Mouse (Mus musculus) limb, embryonic 13.5 days (tissue): ENCODE data around the gene Hmgxb4. TPM values are rescaled to one million over a fixed set of nuclear protein-coding genes. Genes with fewer than 3 reads are reported as not detected.

Experiments used
- ATAC-seq: fragments of 200-750 bp; cut with Nextera tagmentation; 2 replicates; pipeline ENCODE4 v1.8.0; 2017; ENCODE audit warnings: low read depth, moderate number of reproducible peaks, moderate TSS enrichment; ENCODE audit not compliant: low FRiP score
- H3K27ac ChIP-seq: fragments of 300-500 bp; sonication (generic); 2 replicates; pipeline ENCODE4 v1.5.1; 2015; ENCODE audit warnings: inconsistent platforms, mild to moderate bottlenecking, moderate library complexity
- H3K27me3 ChIP-seq: fragments of 300-500 bp; sonication (generic); 2 replicates; pipeline ENCODE4 v1.6.1; 2015; ENCODE audit warnings: mild to moderate bottlenecking, inconsistent platforms
- H3K36me3 ChIP-seq: fragments of 300-500 bp; sonication (generic); 2 replicates; pipeline ENCODE4 v1.6.1; 2015; ENCODE audit warnings: inconsistent platforms, mild to moderate bottlenecking, moderate library complexity
- H3K4me1 ChIP-seq: fragments of 300-500 bp; sonication (generic); 2 replicates; pipeline ENCODE4 v1.6.1; 2015; ENCODE audit warnings: inconsistent platforms
- H3K4me2 ChIP-seq: fragments of 300-500 bp; sonication (generic); replicated peaks from 2 replicates; pipeline ENCODE4 v1.6.1; 2015; ENCODE audit warnings: inconsistent platforms, mild to moderate bottlenecking, moderate library complexity
- H3K4me3 ChIP-seq: fragments of 300-500 bp; sonication (generic); 2 replicates; pipeline ENCODE4 v1.5.1; 2015; ENCODE audit warnings: moderate library complexity, mild to moderate bottlenecking, inconsistent platforms
- H3K9ac ChIP-seq: fragments of 300-500 bp; sonication (generic); 2 replicates; pipeline ENCODE4 v1.6.1; 2015; ENCODE audit warnings: mild to moderate bottlenecking, inconsistent platforms
- H3K9me3 ChIP-seq: fragments of 300-500 bp; sonication (generic); 2 replicates; pipeline ENCODE4 v1.6.1; 2016; ENCODE audit warnings: inconsistent platforms
- WGBS: fragments of 180-500 bp; shearing (Covaris S2); methylation state at CpG from one replicate; pipeline ENCODE4 v1.1.7; 2015; 5-methylcytosine and 5-hydroxymethylcytosine counted together
- polyA plus RNA-seq: library from polyadenylated mRNA; unstranded; fragments of >200 nt; fragmentation: Nextera tagmentation; extraction: Ambion mirVana; gene quantifications from 2 replicates; pipeline ENCODE4 v1.2.1, GENCODE M21; 2015

The Hmgxb4 gene
- polyA plus RNA-seq, 1 experiment from 2014 or later: 48.6 TPM

- no peak overlapping the region for H3K4me3 ChIP-seq
- WGBS: 87% methylated on average over 4 of the region's 4 CpGs
- H3K36me3 ChIP-seq: peaks cover 38% of the 10 kb centered on the region
- no peaks in the 10 kb centered on the region for H3K27me3 ChIP-seq
- no peak overlapping the region for H3K4me2 ChIP-seq
- ATAC-seq: no peak
- H3K9me3 ChIP-seq: no peaks in the 10 kb centered on the region
- H3K27ac ChIP-seq: no peak overlapping the region
- no peaks in the 10 kb centered on the region for H3K4me1 ChIP-seq
- H3K9ac ChIP-seq: no peak overlapping the region
Observed at GRCm38 (mm10) chr8:75053342-75053741, 60.2 kb downstream of the Hmgxb4 start.

- ATAC-seq: no peak
- WGBS: 98% methylated on average over 2 of the region's 2 CpGs
Observed at GRCm38 (mm10) chr8:75055673-75056072, 62.5 kb downstream of the Hmgxb4 start.

GRCm38 (mm10) chr8:75060022-75060421 is 66.9 kb downstream of the Hmgxb4 start:
- H3K9ac ChIP-seq: no peak overlapping the region
- ATAC-seq: no peak
- H3K36me3 ChIP-seq: peaks cover 58% of the 10 kb centered on the region
- no peaks in the 10 kb centered on the region for H3K9me3 ChIP-seq
- H3K4me1 ChIP-seq: no peaks in the 10 kb centered on the region
- WGBS: 73% methylated on average over 6 of the region's 6 CpGs
- no peak overlapping the region for H3K27ac ChIP-seq
- H3K4me2 ChIP-seq: no peak overlapping the region
- H3K4me3 ChIP-seq: no peak overlapping the region
- no peaks in the 10 kb centered on the region for H3K27me3 ChIP-seq

More at GRCm38 (mm10) chr8:75055673-75056072, 62.5 kb downstream of the Hmgxb4 start:
- no peak overlapping the region for H3K4me2 ChIP-seq
- H3K9me3 ChIP-seq: no peaks in the 10 kb centered on the region
- H3K9ac ChIP-seq: no peak overlapping the region
- peaks cover 49% of the 10 kb centered on the region for H3K36me3 ChIP-seq
- no peak overlapping the region for H3K27ac ChIP-seq
- H3K4me3 ChIP-seq: no peak overlapping the region
- no peaks in the 10 kb centered on the region for H3K27me3 ChIP-seq
- no peaks in the 10 kb centered on the region for H3K4me1 ChIP-seq

- Histone ChIP-seq H3K4me2 (no peak overlapping the region), H3K9me3 (no peaks in the 10 kb centered on the region), H3K4me1 (no peaks in the 10 kb centered on the region), H3K9ac (no peak overlapping the region), H3K36me3 (peaks cover 62% of the 10 kb centered on the region), H3K27ac (no peak overlapping the region), H3K4me3 (no peak overlapping the region), H3K27me3 (no peaks in the 10 kb centered on the region)
- 86% methylated on average over 2 of the region's 2 CpGs for WGBS
- no peak for ATAC-seq
Observed at GRCm38 (mm10) chr8:75060815-75061214, 67.7 kb downstream of the Hmgxb4 start.

GRCm38 (mm10) chr8:75063290-75063689 is 70.1 kb downstream of the Hmgxb4 start:
- H3K4me2 ChIP-seq: no peak overlapping the region
- H3K4me1 ChIP-seq: no peaks in the 10 kb centered on the region
- 82% methylated on average over 3 of the region's 3 CpGs for WGBS
- H3K27me3 ChIP-seq: no peaks in the 10 kb centered on the region
- no peaks in the 10 kb centered on the region for H3K9me3 ChIP-seq
- H3K27ac ChIP-seq: no peak overlapping the region
- no peak overlapping the region for H3K9ac ChIP-seq
- H3K4me3 ChIP-seq: no peak overlapping the region
- no peak for ATAC-seq
- H3K36me3 ChIP-seq: peaks cover 62% of the 10 kb centered on the region

GRCm38 (mm10) chr8:75064790-75065189 is 71.6 kb downstream of the Hmgxb4 start:
- peaks cover 50% of the 10 kb centered on the region for H3K36me3 ChIP-seq
- WGBS: 84% methylated on average over 3 of the region's 3 CpGs
- H3K9me3 ChIP-seq: no peaks in the 10 kb centered on the region
- H3K27ac ChIP-seq: no peak overlapping the region
- ATAC-seq: no peak
- H3K9ac ChIP-seq: no peak overlapping the region
- H3K4me3 ChIP-seq: no peak overlapping the region
- H3K27me3 ChIP-seq: no peaks in the 10 kb centered on the region
- no peaks in the 10 kb centered on the region for H3K4me1 ChIP-seq
- no peak overlapping the region for H3K4me2 ChIP-seq

GRCm38 (mm10) chr8:75067287-75067686 is 74.1 kb downstream of the Hmgxb4 start:
- Histone ChIP-seq H3K36me3 (peaks cover 36% of the 10 kb centered on the region), H3K4me1 (no peaks in the 10 kb centered on the region), H3K27ac (no peak overlapping the region), H3K4me3 (no peak overlapping the region), H3K27me3 (no peaks in the 10 kb centered on the region), H3K9ac (no peak overlapping the region), H3K4me2 (no peak overlapping the region), H3K9me3 (no peaks in the 10 kb centered on the region)
- no peak for ATAC-seq
- WGBS: 75% methylated on average over 6 of the region's 6 CpGs

- Histone ChIP-seq H3K4me2 (no peak overlapping the region), H3K9ac (0 out of 2 replicates have a peak overlapping the region, but pooled peaks have one; percentile 25), H3K9me3 (no peaks in the 10 kb centered on the region), H3K27ac (no peak overlapping the region), H3K4me1 (no peaks in the 10 kb centered on the region), H3K4me3 (no peak overlapping the region), H3K36me3 (peaks cover 22% of the 10 kb centered on the region), H3K27me3 (no peaks in the 10 kb centered on the region)
- ATAC-seq: no peak
- WGBS: 72% methylated on average over 1 of the region's 1 CpGs
Observed at GRCm38 (mm10) chr8:75070297-75070696, 77.1 kb downstream of the Hmgxb4 start.

- Histone ChIP-seq H3K36me3 (peaks cover 10% of the 10 kb centered on the region), H3K4me2 (no peak overlapping the region), H3K27me3 (no peaks in the 10 kb centered on the region), H3K9ac (no peak overlapping the region), H3K4me1 (no peaks in the 10 kb centered on the region), H3K9me3 (no peaks in the 10 kb centered on the region), H3K4me3 (no peak overlapping the region), H3K27ac (no peak overlapping the region)
- peak; percentile 84 for ATAC-seq
- 28% methylated on average over 4 of the region's 4 CpGs for WGBS
Observed at GRCm38 (mm10) chr8:75071627-75072346, 78.6 kb downstream of the Hmgxb4 start.

- H3K4me2 ChIP-seq: no peak overlapping the region
- 90% methylated on average over 1 of the region's 1 CpGs for WGBS
- H3K4me3 ChIP-seq: no peak overlapping the region
- H3K27me3 ChIP-seq: no peaks in the 10 kb centered on the region
- no peak overlapping the region for H3K27ac ChIP-seq
- H3K36me3 ChIP-seq: no peaks in the 10 kb centered on the region
- H3K9ac ChIP-seq: no peak overlapping the region
- no peak for ATAC-seq
- no peaks in the 10 kb centered on the region for H3K4me1 ChIP-seq
- no peaks in the 10 kb centered on the region for H3K9me3 ChIP-seq
Observed at GRCm38 (mm10) chr8:75074876-75075275, 81.7 kb downstream of the Hmgxb4 start.

GRCm38 (mm10) chr8:75078215-75078614 is 85.1 kb downstream of the Hmgxb4 start:
- H3K36me3 ChIP-seq: no peaks in the 10 kb centered on the region
- H3K4me3 ChIP-seq: no peak overlapping the region
- no peaks in the 10 kb centered on the region for H3K27me3 ChIP-seq
- 75% methylated on average over 1 of the region's 1 CpGs for WGBS
- H3K4me2 ChIP-seq: no peak overlapping the region
- ATAC-seq: no peak
- no peak overlapping the region for H3K27ac ChIP-seq
- H3K4me1 ChIP-seq: 0 out of 2 replicates have a peak, but pooled peaks cover 1% of the 10 kb centered on the region
- no peaks in the 10 kb centered on the region for H3K9me3 ChIP-seq
- H3K9ac ChIP-seq: no peak overlapping the region

GRCm38 (mm10) chr8:75078851-75079250 is 85.7 kb downstream of the Hmgxb4 start:
- Histone ChIP-seq H3K9ac (no peak overlapping the region), H3K4me1 (0 out of 2 replicates have a peak, but pooled peaks cover 4% of the 10 kb centered on the region), H3K4me3 (no peak overlapping the region), H3K9me3 (no peaks in the 10 kb centered on the region), H3K4me2 (no peak overlapping the region), H3K27ac (no peak overlapping the region), H3K36me3 (no peaks in the 10 kb centered on the region), H3K27me3 (no peaks in the 10 kb centered on the region)
- ATAC-seq: no peak
- 94% methylated on average over 9 of the region's 9 CpGs for WGBS
